Mouse (Mus musculus): ENCODE results near the gene Sidt2. TPM values are rescaled to one million over a fixed set of nuclear protein-coding genes. Genes with fewer than 3 reads are reported as not detected.
A peak's percentile ranks its signal among the peaks of the same experiment; 100 is the strongest.

Sidt2 gene
- total and polyA plus RNA-seq, 2 experiments from 2014 or later: 51.6 to 126 TPM

GRCm38 (mm10) chr9:45942916-45943315 lies 12.1 kb downstream of the Sidt2 start:
- Histone ChIP-seq H3K4me1 (ENCODE audit: insufficient read depth, low read length) (no peaks in the 10 kb centered on the region), H3K36me3 (ENCODE audit: insufficient read depth, low read length) (peaks cover 65% of the 10 kb centered on the region), H3K4me2 (ENCODE audit: low read depth, low read length) (no peak overlapping the region), H3K9me3 (ENCODE audit: low read length) (no peaks in the 10 kb centered on the region), H3K4me3 (ENCODE audit: low read length) (no peak overlapping the region), H3K9ac (replicated peaks; ENCODE audit: low read length) (no peak overlapping the region), H3K27me3 (ENCODE audit: insufficient read depth, low read length) (no peaks in the 10 kb centered on the region), H3K27ac (no peak overlapping the region)
- no peak for TF ChIP-seq CTCF (IDR thresholded peaks at IDR 0.05; ENCODE audit: low read depth)
- DNase-seq (ENCODE audit: low spot score) (no peak), ATAC-seq (no peak)
- WGBS: 98% methylated on average over 8 of the region's 8 CpGs

- H3K36me3 ChIP-seq (ENCODE audit: insufficient read depth, low read length): peaks cover 62% of the 10 kb centered on the region
- TF ChIP-seq CTCF (IDR thresholded peaks at IDR 0.05; ENCODE audit: low read depth): no peak
Measured at GRCm38 (mm10) chr9:45942464-45942863, 12.6 kb downstream of the Sidt2 start.

GRCm38 (mm10) chr9:45941329-45941888 lies 13.6 kb downstream of the Sidt2 start:
- peaks cover 62% of the 10 kb centered on the region for H3K36me3 ChIP-seq (ENCODE audit: insufficient read depth, low read length)
- H3K9me3 ChIP-seq (ENCODE audit: low read length): no peaks in the 10 kb centered on the region
- peak; percentile 18; the same call in 1 of the 2 replicates for TF ChIP-seq CTCF (IDR thresholded peaks at IDR 0.05; ENCODE audit: low read depth)
- H3K27ac ChIP-seq: no peak overlapping the region
- WGBS: 63% methylated on average over 18 of the region's 18 CpGs
- H3K4me1 ChIP-seq (ENCODE audit: insufficient read depth, low read length): no peaks in the 10 kb centered on the region
- no peak for ATAC-seq
- no peak for DNase-seq (ENCODE audit: low spot score)
- no peak overlapping the region for H3K4me3 ChIP-seq (ENCODE audit: low read length)
- H3K9ac ChIP-seq (replicated peaks; ENCODE audit: low read length): no peak overlapping the region
- H3K4me2 ChIP-seq (ENCODE audit: low read depth, low read length): no peak overlapping the region
- no peaks in the 10 kb centered on the region for H3K27me3 ChIP-seq (ENCODE audit: insufficient read depth, low read length)

More at GRCm38 (mm10) chr9:45942464-45942863, 12.6 kb downstream of the Sidt2 start:
- 92% methylated on average over 16 of the region's 16 CpGs for WGBS
- Histone ChIP-seq H3K4me2 (ENCODE audit: low read depth, low read length) (no peak overlapping the region), H3K9me3 (ENCODE audit: low read length) (no peaks in the 10 kb centered on the region), H3K4me3 (ENCODE audit: low read length) (no peak overlapping the region), H3K9ac (replicated peaks; ENCODE audit: low read length) (no peak overlapping the region), H3K4me1 (ENCODE audit: insufficient read depth, low read length) (no peaks in the 10 kb centered on the region), H3K27me3 (ENCODE audit: insufficient read depth, low read length) (no peaks in the 10 kb centered on the region), H3K27ac (no peak overlapping the region)
- DNase-seq (ENCODE audit: low spot score) (no peak), ATAC-seq (no peak)

GRCm38 (mm10) chr9:45939794-45940193 lies 15.3 kb downstream of the Sidt2 start:
- Histone ChIP-seq H3K9me3 (ENCODE audit: low read length) (no peaks in the 10 kb centered on the region), H3K4me3 (ENCODE audit: low read length) (no peak overlapping the region), H3K36me3 (ENCODE audit: insufficient read depth, low read length) (peaks cover 51% of the 10 kb centered on the region), H3K4me2 (ENCODE audit: low read depth, low read length) (no peak overlapping the region), H3K9ac (replicated peaks; ENCODE audit: low read length) (no peak overlapping the region), H3K27ac (no peak overlapping the region), H3K27me3 (ENCODE audit: insufficient read depth, low read length) (no peaks in the 10 kb centered on the region), H3K4me1 (ENCODE audit: insufficient read depth, low read length) (no peaks in the 10 kb centered on the region)
- TF ChIP-seq CTCF (IDR thresholded peaks at IDR 0.05; ENCODE audit: low read depth): no peak
- ATAC-seq (no peak), DNase-seq (ENCODE audit: low spot score) (no peak)
- WGBS: 90% methylated on average over 6 of the region's 6 CpGs

GRCm38 (mm10) chr9:45938952-45939637 lies 16.0 kb downstream of the Sidt2 start:
- H3K4me2 ChIP-seq (ENCODE audit: low read depth, low read length): no peak overlapping the region
- no peaks in the 10 kb centered on the region for H3K4me1 ChIP-seq (ENCODE audit: insufficient read depth, low read length)
- H3K9me3 ChIP-seq (ENCODE audit: low read length): no peaks in the 10 kb centered on the region
- H3K9ac ChIP-seq (replicated peaks; ENCODE audit: low read length): no peak overlapping the region
- DNase-seq (ENCODE audit: low spot score) (no peak), ATAC-seq (no peak)
- no peaks in the 10 kb centered on the region for H3K27me3 ChIP-seq (ENCODE audit: insufficient read depth, low read length)
- TF ChIP-seq CTCF (IDR thresholded peaks at IDR 0.05; ENCODE audit: low read depth): no peak
- peaks cover 48% of the 10 kb centered on the region for H3K36me3 ChIP-seq (ENCODE audit: insufficient read depth, low read length)
- H3K27ac ChIP-seq: no peak overlapping the region
- WGBS: 84% methylated on average over 15 of the region's 15 CpGs
- no peak overlapping the region for H3K4me3 ChIP-seq (ENCODE audit: low read length)

- Histone ChIP-seq H3K4me2 (ENCODE audit: low read depth, low read length) (no peak overlapping the region), H3K27me3 (ENCODE audit: insufficient read depth, low read length) (no peaks in the 10 kb centered on the region), H3K36me3 (ENCODE audit: insufficient read depth, low read length) (peaks cover 39% of the 10 kb centered on the region), H3K9ac (replicated peaks; ENCODE audit: low read length) (no peak overlapping the region), H3K27ac (no peak overlapping the region), H3K9me3 (ENCODE audit: low read length) (no peaks in the 10 kb centered on the region), H3K4me1 (ENCODE audit: insufficient read depth, low read length) (no peaks in the 10 kb centered on the region), H3K4me3 (ENCODE audit: low read length) (no peak overlapping the region)
- no peak for DNase-seq (ENCODE audit: low spot score)
- 76% methylated on average over 8 of the region's 8 CpGs for WGBS
- ATAC-seq: no peak
- no peak for TF ChIP-seq CTCF (IDR thresholded peaks at IDR 0.05; ENCODE audit: low read depth)
Measured at GRCm38 (mm10) chr9:45938088-45938487, 17.0 kb downstream of the Sidt2 start.

- no peaks in the 10 kb centered on the region for H3K4me1 ChIP-seq (ENCODE audit: insufficient read depth, low read length)
- DNase-seq (ENCODE audit: low spot score) (peak; percentile 85), ATAC-seq (peak; percentile 75)
- H3K36me3 ChIP-seq (ENCODE audit: insufficient read depth, low read length): peaks cover 29% of the 10 kb centered on the region
- whole genome bisulfite sequencing: 20% methylated on average over 3 of the region's 3 CpGs
- peak; percentile 86 for TF ChIP-seq CTCF (IDR thresholded peaks at IDR 0.05; ENCODE audit: low read depth)
- no peak overlapping the region for H3K27ac ChIP-seq
- H3K9me3 ChIP-seq (ENCODE audit: low read length): no peaks in the 10 kb centered on the region
- H3K9ac ChIP-seq (replicated peaks; ENCODE audit: low read length): no peak overlapping the region
- H3K4me3 ChIP-seq (ENCODE audit: low read length): no peak overlapping the region
- no peaks in the 10 kb centered on the region for H3K27me3 ChIP-seq (ENCODE audit: insufficient read depth, low read length)
- no peak overlapping the region for H3K4me2 ChIP-seq (ENCODE audit: low read depth, low read length)
Measured at GRCm38 (mm10) chr9:45936883-45937282, 18.2 kb downstream of the Sidt2 start.
